Mouse (Mus musculus): ENCODE measurements at regions not wholly inside any gene's neighbourhood (a gene's known extent, or its start where the extent isn't known, plus 50 kb on each side); places are given as distances from the start of the nearest gene placed in this dataset.

DNA sequence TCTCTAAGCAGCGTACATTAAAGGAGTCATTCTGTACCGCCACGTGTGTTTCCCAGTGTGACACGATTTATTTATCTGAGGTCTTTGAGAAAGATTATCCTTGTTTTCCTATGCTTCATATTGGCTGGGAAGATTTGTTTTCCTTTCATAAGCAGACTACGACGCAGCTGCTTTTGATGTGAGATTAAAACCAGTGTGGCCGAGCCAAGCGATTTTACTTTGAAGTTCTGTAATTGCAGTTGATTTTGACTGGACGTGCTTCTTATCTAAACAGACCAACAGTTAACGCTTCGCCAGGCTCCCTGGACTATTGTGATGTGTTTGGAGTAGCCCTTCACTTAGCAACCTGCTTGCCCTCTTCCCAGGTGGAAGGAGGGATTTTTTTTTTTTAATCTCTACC lies 120.6 kb downstream of the Dact1 start:
- Histone ChIP-seq H3K4me2 (replicated peaks) (no peak overlapping the region), H3K9me3 (no peaks in the 10 kb centered on the region), H3K27ac (no peak overlapping the region), H3K36me3 (no peaks in the 10 kb centered on the region), H3K4me3 (no peak overlapping the region), H3K4me1 (peaks cover 34% of the 10 kb centered on the region), H3K27me3 (no peaks in the 10 kb centered on the region), H3K9ac (no peak overlapping the region)
- ATAC-seq (ENCODE audit: insufficient number of reproducible peaks, insufficient read depth, low FRiP score, low TSS enrichment), result no peak
- WGBS, result 28% methylated on average over 11 of the region's 11 CpGs

DNA sequence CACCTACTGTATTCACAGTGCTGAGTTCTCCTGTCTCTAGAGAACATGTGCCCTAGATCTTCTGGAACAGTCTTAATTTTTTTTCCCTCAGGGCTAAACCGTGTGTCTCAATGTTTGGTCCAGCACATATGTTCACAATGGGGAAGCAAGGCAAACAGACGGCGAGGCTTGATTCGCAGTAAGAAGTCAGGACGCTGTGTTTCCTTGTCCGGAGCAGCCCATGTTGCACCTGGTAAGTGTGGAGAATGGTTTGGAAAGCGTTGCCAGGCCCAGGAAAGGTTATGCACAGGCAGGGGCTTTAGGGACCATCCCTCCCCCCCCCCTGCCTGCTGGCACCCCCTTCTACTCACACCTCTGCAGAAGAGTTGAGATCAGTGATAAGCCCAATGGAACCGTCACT lies 121.4 kb downstream of the Dact1 start:
- H3K27ac ChIP-seq, result no peak overlapping the region
- H3K4me2 ChIP-seq (replicated peaks), result no peak overlapping the region
- H3K27me3 ChIP-seq, result no peaks in the 10 kb centered on the region
- ATAC-seq (ENCODE audit: insufficient number of reproducible peaks, insufficient read depth, low FRiP score, low TSS enrichment), result no peak
- no peaks in the 10 kb centered on the region for H3K9me3 ChIP-seq
- peaks cover 30% of the 10 kb centered on the region for H3K4me1 ChIP-seq
- H3K4me3 ChIP-seq, result no peak overlapping the region
- 61% methylated on average over 8 of the region's 8 CpGs for WGBS
- no peaks in the 10 kb centered on the region for H3K36me3 ChIP-seq
- no peak overlapping the region for H3K9ac ChIP-seq

DNA sequence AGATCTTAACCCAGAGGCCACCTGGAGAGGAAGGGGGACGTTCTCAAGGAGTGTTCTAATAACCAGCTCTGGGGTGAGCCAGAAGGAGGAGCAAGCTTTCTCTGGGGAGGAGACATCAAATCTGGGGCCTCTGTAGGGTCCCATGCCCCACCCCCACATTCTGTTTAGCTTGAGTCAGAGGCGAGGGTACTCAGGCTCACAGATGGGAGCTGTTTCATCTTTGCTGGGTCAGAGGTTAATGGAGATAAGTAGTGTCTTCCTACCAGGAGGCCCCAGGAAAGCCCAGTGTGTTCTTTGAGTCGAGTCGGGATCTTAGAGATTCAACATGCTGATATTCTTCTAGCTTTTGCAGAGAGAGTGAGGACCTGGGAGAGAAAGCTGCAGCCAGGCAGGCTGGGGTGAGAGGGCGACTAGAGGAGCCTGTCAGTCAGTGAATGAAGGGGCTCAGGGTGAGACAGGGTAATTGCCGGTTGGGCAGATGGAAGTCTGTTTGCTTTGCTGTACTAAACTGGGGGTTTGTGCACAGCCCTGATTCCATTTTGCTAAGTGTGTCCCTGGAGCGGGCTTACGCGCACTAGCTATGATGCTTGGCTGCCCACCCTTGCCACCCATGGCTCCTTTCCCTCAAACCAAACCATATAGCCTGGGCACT lies 124.0 kb downstream of the Dact1 start:
- Histone ChIP-seq H3K4me3 (no peak overlapping the region), H3K27me3 (no peaks in the 10 kb centered on the region), H3K9me3 (no peaks in the 10 kb centered on the region), H3K36me3 (no peaks in the 10 kb centered on the region), H3K4me1 (peaks cover 32% of the 10 kb centered on the region), H3K27ac (peak overlapping the region; percentile 6; the same call in 1 of the 2 replicates), H3K9ac (no peak overlapping the region), H3K4me2 (replicated peaks) (no peak overlapping the region)
- 18% methylated on average over 9 of the region's 9 CpGs for WGBS
- ATAC-seq (ENCODE audit: insufficient number of reproducible peaks, insufficient read depth, low FRiP score, low TSS enrichment), result no peak

DNA sequence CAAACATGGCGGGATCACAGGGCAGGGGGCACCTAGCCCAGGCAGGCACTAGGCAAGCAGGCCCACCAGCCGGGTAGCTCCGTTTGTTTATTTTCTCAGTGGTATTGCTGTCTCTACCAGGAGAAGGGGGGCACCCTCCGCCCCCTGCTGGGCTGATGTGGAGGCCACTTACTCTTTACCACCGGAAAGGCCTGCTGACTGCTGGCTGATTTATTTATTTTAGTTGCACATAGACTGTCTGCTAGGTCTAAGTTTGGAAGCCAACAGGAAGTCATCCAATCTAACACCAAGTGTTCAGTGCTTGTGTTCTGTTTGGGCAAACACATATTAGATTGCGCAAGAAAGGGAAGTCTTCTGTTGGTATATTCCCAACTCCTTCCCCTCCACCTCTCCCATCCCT lies 128.6 kb downstream of the Dact1 start:
- H3K9ac ChIP-seq, result no peak overlapping the region
- 44% methylated on average over 6 of the region's 6 CpGs for WGBS
- H3K27me3 ChIP-seq, result no peaks in the 10 kb centered on the region
- no peak overlapping the region for H3K4me2 ChIP-seq (replicated peaks)
- ATAC-seq (ENCODE audit: insufficient number of reproducible peaks, insufficient read depth, low FRiP score, low TSS enrichment), result no peak
- no peak overlapping the region for H3K4me3 ChIP-seq
- H3K36me3 ChIP-seq, result no peaks in the 10 kb centered on the region
- H3K4me1 ChIP-seq, result peaks cover 24% of the 10 kb centered on the region
- H3K27ac ChIP-seq, result no peak overlapping the region; the same call in 1 of the 2 replicates
- no peaks in the 10 kb centered on the region for H3K9me3 ChIP-seq

DNA sequence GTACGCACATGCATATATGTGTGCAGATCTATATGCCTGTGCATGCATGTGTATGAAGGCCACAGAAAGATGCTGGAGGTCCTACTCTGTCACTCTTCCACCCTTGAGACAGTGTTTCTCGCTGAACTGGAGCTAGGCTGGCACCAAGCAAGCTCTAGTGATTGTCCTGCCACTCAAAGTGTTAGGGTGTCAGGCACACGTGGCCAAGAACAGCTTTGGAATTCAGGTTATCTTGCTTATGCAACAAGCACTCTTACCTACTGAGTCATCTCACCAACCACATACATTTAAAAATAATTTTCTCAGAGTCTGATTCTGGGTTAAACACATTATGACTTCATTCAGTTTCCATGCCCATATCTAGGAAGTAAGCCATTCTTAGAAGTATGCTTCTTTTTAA lies 131.2 kb downstream of the Dact1 start:
- WGBS, result 90% methylated on average over 3 of the region's 3 CpGs
- Histone ChIP-seq H3K4me3 (no peak overlapping the region), H3K27ac (no peak overlapping the region), H3K4me2 (replicated peaks) (no peak overlapping the region), H3K4me1 (peaks cover 7% of the 10 kb centered on the region; the same call in 1 of the 2 replicates), H3K36me3 (no peaks in the 10 kb centered on the region), H3K9ac (no peak overlapping the region), H3K9me3 (no peaks in the 10 kb centered on the region), H3K27me3 (no peaks in the 10 kb centered on the region)
- ATAC-seq (ENCODE audit: insufficient number of reproducible peaks, insufficient read depth, low FRiP score, low TSS enrichment), result no peak

DNA sequence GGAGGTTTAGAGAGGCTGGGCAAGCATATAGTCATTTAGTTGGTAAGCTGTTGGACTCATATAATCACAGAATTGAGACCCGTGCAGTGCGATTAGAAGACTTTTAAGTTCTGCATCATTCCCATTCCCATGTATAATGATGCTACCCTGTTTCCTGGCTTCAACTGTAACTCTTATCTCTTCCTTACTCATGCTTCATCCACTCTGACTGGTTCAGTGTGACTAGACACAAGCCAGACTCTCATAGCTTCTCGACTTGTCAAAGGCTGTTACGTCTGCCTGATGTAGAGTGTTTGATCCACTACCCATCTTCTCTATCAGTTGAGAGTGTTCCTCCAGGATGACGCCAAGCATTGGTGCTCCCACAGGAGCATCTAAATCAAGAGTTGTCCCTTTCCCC lies 131.6 kb downstream of the Dact1 start:
- no peaks in the 10 kb centered on the region for H3K9me3 ChIP-seq
- H3K27ac ChIP-seq, result no peak overlapping the region
- ATAC-seq (ENCODE audit: insufficient number of reproducible peaks, insufficient read depth, low FRiP score, low TSS enrichment), result no peak
- no peak overlapping the region for H3K9ac ChIP-seq
- no peaks in the 10 kb centered on the region for H3K36me3 ChIP-seq
- H3K4me3 ChIP-seq, result no peak overlapping the region
- no peaks in the 10 kb centered on the region for H3K27me3 ChIP-seq
- peaks cover 7% of the 10 kb centered on the region; the same call in 1 of the 2 replicates for H3K4me1 ChIP-seq
- 90% methylated on average over 5 of the region's 5 CpGs for WGBS
- no peak overlapping the region for H3K4me2 ChIP-seq (replicated peaks)

DNA sequence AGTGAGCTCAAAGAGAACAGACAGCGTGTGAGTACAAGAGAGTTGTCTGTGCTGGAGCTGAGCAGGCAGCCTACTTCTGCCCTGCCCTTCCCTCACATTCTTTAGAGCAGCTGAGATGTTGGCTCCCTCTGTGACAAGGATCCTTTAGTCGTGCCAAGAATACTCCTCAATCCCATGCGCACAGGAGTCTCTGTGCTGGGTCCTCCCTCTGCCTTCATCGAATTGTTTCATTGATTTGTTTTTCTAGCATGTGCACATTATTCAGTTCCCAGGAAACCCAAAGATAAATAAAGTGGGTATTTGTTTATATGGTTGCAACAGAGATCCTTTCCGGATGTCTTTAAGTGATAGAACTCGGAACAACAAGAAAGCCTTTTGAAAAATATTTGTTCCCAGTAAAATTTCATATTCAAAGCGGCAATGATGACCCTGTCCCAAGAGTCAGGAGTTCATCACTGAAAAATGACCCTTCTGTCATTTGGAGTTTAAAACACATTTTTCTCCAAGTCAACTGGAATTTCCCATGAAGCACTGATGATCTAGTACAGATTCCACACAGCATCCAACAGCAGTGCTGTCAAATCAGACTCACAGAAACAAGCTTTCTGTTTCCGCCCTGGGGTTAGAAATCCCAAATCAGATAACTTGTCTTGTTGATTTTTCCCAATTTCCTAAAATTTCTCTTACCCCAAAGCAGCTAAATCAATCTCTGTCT lies 136.7 kb downstream of the Dact1 start:
- H3K9ac ChIP-seq, result no peak overlapping the region
- no peak overlapping the region for H3K27ac ChIP-seq
- no peaks in the 10 kb centered on the region for H3K27me3 ChIP-seq
- no peak overlapping the region for H3K4me2 ChIP-seq (replicated peaks)
- H3K9me3 ChIP-seq, result no peaks in the 10 kb centered on the region
- peaks cover 22% of the 10 kb centered on the region; the same call in 1 of the 2 replicates for H3K4me1 ChIP-seq
- no peak for ATAC-seq (ENCODE audit: insufficient number of reproducible peaks, insufficient read depth, low FRiP score, low TSS enrichment)
- WGBS, result 64% methylated on average over 8 of the region's 8 CpGs
- no peak overlapping the region for H3K4me3 ChIP-seq
- H3K36me3 ChIP-seq, result no peaks in the 10 kb centered on the region

DNA sequence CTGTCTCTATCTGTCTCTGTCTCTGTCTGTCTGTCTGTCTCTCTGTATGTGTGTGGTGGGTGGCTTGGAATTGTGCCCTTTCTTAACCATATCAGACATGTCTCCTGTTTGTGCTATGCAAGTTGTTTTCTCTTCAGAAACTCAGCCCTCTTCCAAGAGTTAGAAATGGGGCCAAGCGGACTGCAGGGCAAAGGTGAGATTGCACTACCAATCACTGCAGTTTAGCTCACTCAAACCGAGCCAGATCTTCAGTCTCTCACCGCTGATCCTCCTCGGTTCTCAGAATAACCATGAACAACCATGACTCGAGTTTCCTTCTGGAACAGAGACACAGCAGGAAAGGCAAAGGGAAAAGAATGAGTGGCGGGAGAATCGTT lies 137.2 kb downstream of the Dact1 start:
- Histone ChIP-seq H3K36me3 (no peaks in the 10 kb centered on the region), H3K4me3 (no peak overlapping the region), H3K27ac (no peak overlapping the region), H3K4me1 (peaks cover 27% of the 10 kb centered on the region; the same call in 1 of the 2 replicates), H3K27me3 (no peaks in the 10 kb centered on the region), H3K4me2 (replicated peaks) (no peak overlapping the region), H3K9me3 (no peaks in the 10 kb centered on the region), H3K9ac (no peak overlapping the region)
- WGBS, result 25% methylated on average over 7 of the region's 7 CpGs
- ATAC-seq (ENCODE audit: insufficient number of reproducible peaks, insufficient read depth, low FRiP score, low TSS enrichment), result no peak

DNA sequence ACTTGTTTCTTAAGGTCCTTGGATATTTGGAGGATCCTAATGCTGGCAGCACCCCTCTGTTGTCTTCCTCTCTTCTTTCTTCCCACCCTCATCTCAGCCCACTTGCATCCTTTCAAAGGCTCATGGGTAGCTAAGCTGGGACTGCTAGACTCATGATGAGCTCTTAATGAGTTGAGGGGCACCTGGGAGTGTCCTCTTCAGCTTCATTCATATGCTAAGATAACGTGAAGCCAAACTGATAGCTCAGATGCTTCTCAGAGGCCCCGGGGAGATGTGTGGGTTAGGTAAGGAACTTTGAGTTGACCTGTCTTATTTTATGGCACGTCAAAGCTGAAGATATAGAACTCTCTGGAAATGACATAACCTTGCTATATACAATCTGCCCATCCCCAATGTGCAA lies 139.3 kb downstream of the Dact1 start:
- ATAC-seq (ENCODE audit: insufficient number of reproducible peaks, insufficient read depth, low FRiP score, low TSS enrichment), result no peak
- Histone ChIP-seq H3K36me3 (no peaks in the 10 kb centered on the region), H3K4me3 (no peak overlapping the region), H3K27ac (no peak overlapping the region), H3K27me3 (no peaks in the 10 kb centered on the region), H3K4me1 (peaks cover 27% of the 10 kb centered on the region; the same call in 1 of the 2 replicates), H3K9ac (no peak overlapping the region), H3K4me2 (replicated peaks) (no peak overlapping the region), H3K9me3 (no peaks in the 10 kb centered on the region)
- WGBS, result 80% methylated on average over 3 of the region's 3 CpGs

DNA sequence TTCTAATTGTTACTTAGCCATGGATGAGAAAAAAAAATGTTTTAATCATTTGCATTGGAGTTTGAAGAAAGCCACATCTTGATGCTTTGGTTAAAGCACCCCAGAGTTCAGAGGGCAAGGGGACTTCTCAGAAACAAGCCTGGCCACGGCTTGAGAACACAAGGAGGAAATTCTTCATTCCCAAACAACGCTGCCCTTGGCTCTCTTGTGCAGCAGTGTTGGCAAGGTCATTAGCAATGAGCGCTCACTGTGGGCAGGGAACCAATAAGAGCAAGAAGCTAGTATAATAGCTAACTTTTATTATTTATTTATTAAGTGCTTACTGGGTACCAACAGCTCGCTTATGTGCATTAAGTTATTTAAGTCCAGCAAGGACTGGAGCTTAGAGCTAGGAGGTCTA lies 140.4 kb downstream of the Dact1 start:
- ATAC-seq (ENCODE audit: insufficient number of reproducible peaks, insufficient read depth, low FRiP score, low TSS enrichment), result no peak
- Histone ChIP-seq H3K36me3 (no peaks in the 10 kb centered on the region), H3K9me3 (no peaks in the 10 kb centered on the region), H3K9ac (no peak overlapping the region), H3K4me2 (replicated peaks) (no peak overlapping the region; the same call in 1 of the 2 replicates), H3K27ac (peak overlapping the region; percentile 91), H3K4me3 (no peak overlapping the region), H3K4me1 (peaks cover 33% of the 10 kb centered on the region; the same call in 1 of the 2 replicates), H3K27me3 (no peaks in the 10 kb centered on the region)
- 64% methylated on average over 4 of the region's 4 CpGs for WGBS

DNA sequence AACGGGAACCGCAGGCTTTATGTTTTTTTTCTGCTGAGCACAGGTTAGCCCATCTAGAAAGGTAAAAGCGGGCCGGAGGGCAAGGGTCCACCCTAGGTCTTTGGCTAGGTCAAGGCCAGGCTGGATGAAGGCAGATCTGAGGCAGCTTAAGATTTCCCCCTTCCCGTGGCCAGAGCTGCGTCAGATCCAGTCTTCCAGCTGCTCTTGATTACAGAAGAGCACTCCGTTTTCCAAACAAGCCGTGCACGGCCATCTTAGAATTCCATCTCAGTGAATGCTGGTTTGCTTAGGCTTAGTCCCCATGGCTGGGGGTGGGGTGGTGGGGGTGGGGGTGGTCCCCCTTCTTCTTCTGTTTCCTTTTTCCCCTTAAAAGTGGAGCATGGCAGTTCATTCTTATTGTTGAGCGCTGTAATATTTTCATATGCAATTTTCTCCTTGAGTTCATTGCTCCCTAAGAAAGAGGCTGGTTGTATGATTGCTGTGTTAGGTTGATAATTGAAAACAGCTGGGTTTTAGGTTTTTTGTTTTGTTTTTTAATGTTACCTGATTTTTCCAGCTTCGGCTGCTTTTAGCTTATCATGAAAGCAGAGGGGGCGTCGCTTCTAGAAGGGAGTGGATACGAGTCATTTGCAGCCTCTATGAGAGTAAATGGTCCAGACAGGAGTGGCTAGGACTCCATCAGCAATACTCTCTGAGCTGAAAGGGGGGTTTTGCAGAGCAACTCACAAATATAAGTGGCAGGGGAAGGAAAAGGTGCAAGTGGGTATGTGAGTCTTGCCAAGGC lies 141.2 kb downstream of the Dact1 start:
- WGBS, result 33% methylated on average over 14 of the region's 14 CpGs
- peak overlapping the region; percentile 9; the same call in 1 of the 2 replicates for H3K4me2 ChIP-seq (replicated peaks)

More for the DNA sequence above, 141.2 kb downstream of the Dact1 start:
- Histone ChIP-seq H3K9ac (no peak overlapping the region), H3K36me3 (no peaks in the 10 kb centered on the region), H3K27ac (peak overlapping the region; percentile 91), H3K27me3 (no peaks in the 10 kb centered on the region), H3K4me1 (peaks cover 34% of the 10 kb centered on the region; the same call in 1 of the 2 replicates), H3K4me3 (no peak overlapping the region), H3K9me3 (no peaks in the 10 kb centered on the region)
- peak; percentile 92 for ATAC-seq (ENCODE audit: insufficient number of reproducible peaks, insufficient read depth, low FRiP score, low TSS enrichment)
